Mouse (Mus musculus): Measurements from ENCODE around the gene Xkr7. TPM values are rescaled to one million over a fixed set of nuclear protein-coding genes. Genes with fewer than 3 reads are reported as not detected.

Gene Xkr7
- total RNA-seq, 2 experiments from 2014 or later, result 0.37 TPM; not detected in 1

Other genes with a start within 250 kb of the Xkr7 start
- gene Bcl2l1, start 200.1 kb upstream of the Xkr7 start, total RNA-seq (2021), result 10 to 100 TPM; 14.4 to 28.6 TPM
- gene Tpx2, start 183.9 kb upstream of the Xkr7 start, total RNA-seq (2021), result 1 to 10 TPM; 4.1 to 4.7 TPM
- gene Mylk2, start 120.5 kb upstream of the Xkr7 start, total RNA-seq (2021), result 100 to 1,000 TPM; 150 to 230 TPM
- gene Foxs1, start 98.6 kb upstream of the Xkr7 start, total RNA-seq (2021), result 1 to 10 TPM; 4.2 to 5.6 TPM
- gene Dusp15, start 80.2 kb upstream of the Xkr7 start, total RNA-seq (2021), result 1 to 10 TPM in 1 of 2 experiments, under 1 TPM in 1; 0.62 to 3.3 TPM
- gene Ttll9, start 69.4 kb upstream of the Xkr7 start, total RNA-seq (2021), result not detected
- 10 to 100 TPM; 56.8 to 65.5 TPM for gene Pdrg1, start 16.4 kb upstream of the Xkr7 start, total RNA-seq (2021)
- 1 to 10 TPM; 5.9 to 9.1 TPM for gene Ccm2l, start 34.1 kb downstream of the Xkr7 start, total RNA-seq (2021)
- gene Hck, start 76.6 kb downstream of the Xkr7 start, total RNA-seq (2021), result under 1 TPM; 0.60 to 0.76 TPM
- gene Tm9sf4, start 129.5 kb downstream of the Xkr7 start, total RNA-seq (2021), result 10 to 100 TPM; 38.2 to 41.7 TPM
- gene Tspyl3, start 193.6 kb downstream of the Xkr7 start, total RNA-seq (2021), result 1 to 10 TPM; 1.7 to 1.8 TPM
- 1 to 10 TPM; 3.5 to 5.8 TPM for gene Plagl2, start 209.6 kb downstream of the Xkr7 start, total RNA-seq (2021)
- 10 to 100 TPM; 13.9 to 16.2 TPM for gene Pofut1, start 209.7 kb downstream of the Xkr7 start, total RNA-seq (2021)

Data from gastrocnemius, postnatal 14 days (tissue).